Mouse (Mus musculus) liver, adult 2 months (tissue): ENCODE data around the gene Tldc1. TPM values are rescaled to one million over a fixed set of nuclear protein-coding genes. Genes with fewer than 3 reads are reported as not detected.

ENCODE experiments used
- DNase-seq: peaks from one replicate; pipeline ENCODE4 v3.0.0-alpha.2; 2011; ENCODE audit warnings: low read depth, low spot score; ENCODE audit errors: extremely low read depth
- H3K27ac ChIP-seq: fragments of 200-500 bp; replicated peaks from 2 replicates; pipeline ENCODE4 v1.5.1; 2012; ENCODE audit warnings: low read depth, mild to moderate bottlenecking, control low read depth, inconsistent platforms, low read length; ENCODE audit not compliant: insufficient read depth
- H3K27me3 ChIP-seq: fragments of 200-500 bp; 2 replicates; pipeline ENCODE4 v1.6.1; 2012; ENCODE audit warnings: mild to moderate bottlenecking, moderate library complexity, low read length, inconsistent platforms; ENCODE audit not compliant: control insufficient read depth, insufficient read depth
- H3K36me3 ChIP-seq: fragments of 200-500 bp; 2 replicates; pipeline ENCODE4 v1.6.1; 2012; ENCODE audit warnings: low read length, inconsistent platforms; ENCODE audit not compliant: control insufficient read depth, insufficient read depth
- H3K4me1 ChIP-seq: fragments of 200-500 bp; 2 replicates; pipeline ENCODE4 v1.6.1; 2011; ENCODE audit warnings: low read length; ENCODE audit not compliant: control insufficient read depth, insufficient read depth
- H3K4me3 ChIP-seq: fragments of 200-500 bp; 2 replicates; pipeline ENCODE4 v1.5.1; 2011; ENCODE audit warnings: low read depth, mild to moderate bottlenecking, control low read depth, low read length, moderate library complexity; ENCODE audit not compliant: insufficient read depth
- H3K79me2 ChIP-seq: fragments of 200-500 bp; 2 replicates; pipeline ENCODE4 v1.6.1; 2012; ENCODE audit warnings: inconsistent platforms, mild to moderate bottlenecking, low read length, moderate library complexity; ENCODE audit not compliant: control insufficient read depth, insufficient read depth
- H3K9ac ChIP-seq: fragments of 200-500 bp; 2 replicates; pipeline ENCODE4 v1.6.1; 2012; ENCODE audit warnings: low read depth, mild to moderate bottlenecking, control low read depth, inconsistent platforms, low read length
- CTCF ChIP-seq: fragments of 200-500 bp; IDR thresholded peaks from 2 replicates; pipeline ENCODE4 v1.5.1; 2011; ENCODE audit warnings: low read depth, low read length, control low read depth
- POLR2A ChIP-seq: fragments of 200-500 bp; IDR thresholded peaks from 2 replicates; pipeline ENCODE4 v1.6.1; 2011; ENCODE audit warnings: low read length, control low read depth; ENCODE audit not compliant: insufficient read depth; ENCODE audit errors: extremely low read depth
- whole genome bisulfite sequencing: fragments of 180-500 bp; shearing (Covaris S2); methylation state at CpG from one replicate; pipeline ENCODE4 v1.1.7; 2018; 5-methylcytosine and 5-hydroxymethylcytosine counted together
- polyA plus RNA-seq: library from polyadenylated mRNA; depleted of rRNA; stranded (reverse); fragments of >200 nt; gene quantifications from 2 replicates; pipeline ENCODE4 v1.2.3, GENCODE M21; 2012
- total RNA-seq: library from RNA; depleted of rRNA; stranded (reverse); fragments of >200 nt; gene quantifications from 2 replicates; pipeline ENCODE4 v1.2.3, GENCODE M21; 2014

The Tldc1 gene
- total and polyA plus RNA-seq, 2 experiments, result 6.9 to 8.9 TPM

DNA sequence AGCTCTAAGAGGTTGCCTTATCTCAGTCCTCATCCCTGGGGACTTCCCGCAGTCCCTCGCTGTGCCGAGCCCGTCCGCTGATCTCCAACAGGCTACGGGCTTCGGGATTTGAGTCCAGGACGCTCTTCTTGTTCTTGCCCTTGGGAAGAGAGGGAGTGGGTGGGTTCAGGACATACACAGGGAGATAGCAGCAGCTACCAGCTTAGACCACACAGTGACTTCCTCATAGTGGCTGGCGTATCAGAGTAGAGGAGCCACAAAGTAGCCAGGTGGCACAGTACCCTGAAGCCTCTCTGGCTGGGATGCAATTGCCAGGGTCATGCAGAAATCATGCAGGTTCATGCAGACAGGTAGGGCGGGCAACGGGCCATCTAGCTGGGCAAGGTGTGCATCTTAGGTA, 16.5 kb downstream of the Tldc1 start:
- Histone ChIP-seq H3K27me3 (no peaks in the 10 kb centered on the region), H3K4me1 (no peaks in the 10 kb centered on the region), H3K36me3 (no peaks in the 10 kb centered on the region), H3K4me3 (no peak overlapping the region), H3K27ac (no peak overlapping the region), H3K79me2 (no peaks in the 10 kb centered on the region), H3K9ac (no peak overlapping the region)
- TF ChIP-seq CTCF (no peak), POLR2A (no peak)
- 93% methylated on average over 11 of the region's 11 CpGs for WGBS
- DNase-seq, result no peak

DNA sequence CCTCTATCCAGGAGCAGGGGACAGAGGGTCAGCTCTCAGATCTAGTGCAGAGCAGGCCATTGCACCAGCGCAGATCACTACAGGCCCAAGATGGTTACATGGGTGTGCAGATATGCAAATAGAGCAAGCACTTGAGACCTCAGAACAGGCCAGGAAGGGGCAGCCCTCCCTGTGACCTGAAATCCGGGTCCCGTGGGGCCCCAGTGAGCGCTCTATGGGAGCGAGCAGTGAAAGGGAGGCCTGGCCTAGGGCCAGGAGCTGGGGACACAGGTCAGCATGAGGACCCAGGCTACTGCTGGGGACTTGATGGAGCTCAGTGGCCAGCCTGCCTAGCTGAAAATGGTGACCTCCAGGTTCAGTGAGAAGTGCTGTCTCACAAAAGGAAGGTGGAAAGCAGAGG, 21.7 kb downstream of the Tldc1 start:
- no peak for DNase-seq
- Histone ChIP-seq H3K4me1 (no peaks in the 10 kb centered on the region; the same call in 1 of the 2 replicates), H3K27ac (no peak overlapping the region), H3K9ac (no peak overlapping the region), H3K27me3 (no peaks in the 10 kb centered on the region; the same call in 1 of the 2 replicates), H3K4me3 (no peak overlapping the region), H3K79me2 (no peaks in the 10 kb centered on the region), H3K36me3 (no peaks in the 10 kb centered on the region)
- WGBS, result 40% methylated on average over 5 of the region's 5 CpGs
- no peak for TF ChIP-seq CTCF
- no peak for TF ChIP-seq POLR2A

GRCm38 (mm10) chr8:119756147-119756461, 22.1 kb downstream of the Tldc1 start:
- 79% methylated on average over 2 of the region's 2 CpGs for WGBS
- TF ChIP-seq CTCF (no peak), POLR2A (no peak)
- no peak overlapping the region for H3K27ac ChIP-seq
- no peak for DNase-seq
- no peak overlapping the region for H3K9ac ChIP-seq
- no peaks in the 10 kb centered on the region for H3K36me3 ChIP-seq
- no peaks in the 10 kb centered on the region; the same call in 1 of the 2 replicates for H3K27me3 ChIP-seq
- H3K4me3 ChIP-seq, result no peak overlapping the region
- H3K4me1 ChIP-seq, result no peaks in the 10 kb centered on the region; the same call in 1 of the 2 replicates
- H3K79me2 ChIP-seq, result no peaks in the 10 kb centered on the region

DNA sequence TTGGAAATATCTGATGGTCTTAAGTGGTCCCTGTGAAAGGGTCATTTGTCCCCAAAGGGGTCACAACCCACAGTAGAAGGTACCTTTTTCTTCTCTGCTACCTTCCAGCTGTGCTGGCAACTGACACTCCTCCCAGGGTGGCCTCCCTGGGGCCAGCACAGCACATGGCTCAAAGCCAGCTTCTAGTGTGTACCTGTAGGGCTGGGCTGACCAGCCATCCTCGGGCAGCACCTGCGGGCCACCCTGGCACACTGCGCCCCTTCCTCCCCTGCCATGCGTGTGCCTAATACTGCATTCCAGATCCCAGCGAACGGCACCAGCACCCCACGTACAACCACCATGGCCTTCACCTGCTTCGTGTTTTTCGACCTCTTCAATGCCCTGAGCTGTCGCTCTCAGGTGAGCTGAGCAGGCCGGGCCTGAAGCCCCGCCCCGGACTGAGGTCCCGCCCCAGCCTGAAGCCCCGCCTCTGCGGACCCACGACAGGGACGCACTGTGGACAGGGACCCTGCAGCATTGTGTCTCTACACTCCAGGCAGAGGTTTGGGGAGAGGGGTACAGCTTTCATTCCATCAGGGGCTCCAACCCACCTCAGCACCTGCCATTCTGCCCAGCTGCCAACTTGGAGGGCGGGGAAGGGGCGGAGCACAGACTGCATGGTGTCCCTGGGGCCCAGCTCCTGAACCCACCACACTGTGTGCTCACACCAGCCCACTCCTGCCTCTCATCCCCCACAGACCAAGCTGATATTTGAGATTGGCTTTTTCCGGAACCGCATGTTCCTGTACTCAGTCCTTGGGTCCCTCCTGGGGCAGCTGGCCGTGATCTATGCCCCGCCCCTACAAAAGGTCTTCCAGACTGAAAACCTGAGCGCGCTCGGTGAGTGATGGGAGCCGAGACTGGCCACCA, 22.7 kb downstream of the Tldc1 start:
- no peak overlapping the region for H3K27ac ChIP-seq
- no peak for DNase-seq
- no peaks in the 10 kb centered on the region; the same call in 1 of the 2 replicates for H3K27me3 ChIP-seq
- H3K36me3 ChIP-seq, result no peaks in the 10 kb centered on the region
- WGBS, result 39% methylated on average over 28 of the region's 28 CpGs
- TF ChIP-seq CTCF (no peak), POLR2A (no peak)
- H3K4me1 ChIP-seq, result no peaks in the 10 kb centered on the region; the same call in 1 of the 2 replicates
- no peaks in the 10 kb centered on the region for H3K79me2 ChIP-seq
- H3K9ac ChIP-seq, result no peak overlapping the region
- H3K4me3 ChIP-seq, result no peak overlapping the region

DNA sequence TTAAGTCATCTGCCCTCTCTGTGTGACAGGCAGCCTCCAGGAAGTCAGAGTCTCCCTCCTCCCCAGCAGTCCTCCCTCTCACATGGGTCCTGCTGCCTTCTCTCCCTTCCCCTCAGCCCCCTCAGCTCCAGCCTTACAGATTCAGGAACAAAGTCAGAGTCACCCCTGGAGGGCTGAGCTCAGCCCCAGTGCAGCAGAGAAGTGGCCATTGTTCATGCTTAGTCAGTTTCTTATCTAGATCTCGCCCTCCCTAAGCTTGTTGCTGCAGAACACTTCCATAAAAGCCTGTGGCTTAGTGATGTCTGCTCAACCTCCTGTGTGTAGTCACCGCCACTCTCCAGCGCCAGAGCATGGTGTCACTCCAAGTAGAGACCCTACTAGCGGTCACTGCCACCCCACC, 33.6 kb downstream of the Tldc1 start:
- Histone ChIP-seq H3K27me3 (no peaks in the 10 kb centered on the region), H3K79me2 (no peaks in the 10 kb centered on the region), H3K36me3 (no peaks in the 10 kb centered on the region), H3K9ac (no peak overlapping the region), H3K27ac (no peak overlapping the region), H3K4me1 (no peaks in the 10 kb centered on the region), H3K4me3 (no peak overlapping the region)
- WGBS, result 93% methylated on average over 4 of the region's 4 CpGs
- TF ChIP-seq CTCF (no peak), POLR2A (no peak)
- no peak for DNase-seq
